Mouse (Mus musculus) embryonic facial prominence, embryonic 11.5 days (tissue): ENCODE data around the gene Rtn2. TPM values are rescaled to one million over a fixed set of nuclear protein-coding genes. Genes with fewer than 3 reads are reported as not detected.

Experiments
- ATAC-seq: fragments of 200-750 bp; cut with Nextera tagmentation; replicated peaks from 2 replicates; pipeline ENCODE4 v1.8.0; 2017; ENCODE audit warnings: low read depth; ENCODE audit not compliant: insufficient number of reproducible peaks, low FRiP score, low TSS enrichment
- DNase-seq: peaks from one replicate; pipeline ENCODE4 v3.0.0-alpha.2; 2015; ENCODE audit warnings: low spot score
- H3K27ac ChIP-seq: fragments of 300-500 bp; sonication (generic); replicated peaks from 2 replicates; pipeline ENCODE4 v1.5.1; 2014; ENCODE audit warnings: mild to moderate bottlenecking, low read depth, low read length, control low read depth
- H3K27me3 ChIP-seq: fragments of 300-500 bp; sonication (generic); 2 replicates; pipeline ENCODE4 v1.6.1; 2014; ENCODE audit warnings: mild to moderate bottlenecking, low read length, moderate library complexity, mixed read lengths; ENCODE audit not compliant: control insufficient read depth, insufficient read depth
- H3K36me3 ChIP-seq: fragments of 300-500 bp; sonication (generic); replicated peaks from 2 replicates; pipeline ENCODE4 v1.6.1; 2014; ENCODE audit warnings: low read depth, mild to moderate bottlenecking, low read length, moderate library complexity, mixed read lengths; ENCODE audit not compliant: control insufficient read depth, insufficient read depth
- H3K4me1 ChIP-seq: fragments of 300-500 bp; sonication (generic); 2 replicates; pipeline ENCODE4 v1.6.1; 2014; ENCODE audit warnings: low read length, mixed read lengths; ENCODE audit not compliant: control insufficient read depth, insufficient read depth
- H3K4me2 ChIP-seq: fragments of 300-500 bp; sonication (generic); 2 replicates; pipeline ENCODE4 v1.6.1; 2014; ENCODE audit warnings: low read depth, mild to moderate bottlenecking, control low read depth, low read length, moderate library complexity
- H3K4me3 ChIP-seq: fragments of 300-500 bp; sonication (generic); 2 replicates; pipeline ENCODE4 v1.5.1; 2014; ENCODE audit warnings: low read depth, low read length, control low read depth
- H3K9ac ChIP-seq: fragments of 300-500 bp; sonication (generic); replicated peaks from 2 replicates; pipeline ENCODE4 v1.6.1; 2014; ENCODE audit warnings: mild to moderate bottlenecking, control low read depth, low read length
- H3K9me3 ChIP-seq: fragments of 300-500 bp; sonication (generic); replicated peaks from 2 replicates; pipeline ENCODE4 v1.6.1; 2016; ENCODE audit warnings: mild to moderate bottlenecking, low read length, inconsistent platforms, mixed read lengths; ENCODE audit not compliant: control insufficient read depth
- WGBS: fragments of 180-500 bp; shearing (Covaris S2); extraction: QIAGEN DNeasy Blood & Tissue Kit; methylation state at CpG from one replicate; pipeline ENCODE4 v1.1.7; 2014; 5-methylcytosine and 5-hydroxymethylcytosine counted together
- polyA plus RNA-seq: library from polyadenylated mRNA; unstranded; fragments of >200 nt; fragmentation: Nextera tagmentation; extraction: Ambion mirVana; gene quantifications from 2 replicates; pipeline ENCODE4 v1.2.1, GENCODE M21; 2014

The Rtn2 gene
- 15.8 and 17.5 TPM in 2 replicates for polyA plus RNA-seq

GRCm38 (mm10) chr7:19282385-19282784 lies at the start of gene Rtn2:
Gene Rtn2 (plus strand): TSS chr7:19282624.
- Histone ChIP-seq H3K27me3 (peaks cover 31% of the 10 kb centered on the region), H3K9me3 (no peaks in the 10 kb centered on the region), H3K36me3 (no peaks in the 10 kb centered on the region), H3K9ac (peak within 1 kb of the TSS; percentile 57), H3K4me3 (peak within 1 kb of the TSS; percentile 55), H3K27ac (no peak within 1 kb of the TSS), H3K4me1 (peaks cover 9% of the 10 kb centered on the region; the same call in 1 of the 2 replicates), H3K4me2 (peak within 1 kb of the TSS; percentile 83)
- DNase-seq, result peak; percentile 84
- WGBS, result 0% methylated on average over 36 of the region's 37 CpGs
- ATAC-seq, result peak; percentile 74

- Histone ChIP-seq H3K27me3 (no peaks in the 10 kb centered on the region), H3K4me2 (no peak overlapping the region)
- DNase-seq, result no peak
Observed at GRCm38 (mm10) chr7:19234652-19235051, 47.8 kb upstream of the Rtn2 start.

GRCm38 (mm10) chr7:19235092-19235671 lies 47.2 kb upstream of the Rtn2 start:
- DNase-seq, result no peak
- Histone ChIP-seq H3K36me3 (no peaks in the 10 kb centered on the region), H3K4me1 (no peaks in the 10 kb centered on the region), H3K27ac (no peak overlapping the region), H3K4me3 (no peak overlapping the region), H3K4me2 (no peak overlapping the region), H3K27me3 (no peaks in the 10 kb centered on the region), H3K9me3 (no peaks in the 10 kb centered on the region), H3K9ac (no peak overlapping the region; the same call in 1 of the 2 replicates)
- ATAC-seq, result no peak
- WGBS, result 92% methylated on average over 2 of the region's 2 CpGs

More at GRCm38 (mm10) chr7:19234652-19235051, 47.8 kb upstream of the Rtn2 start:
- ATAC-seq, result no peak
- WGBS, result 77% methylated on average over 5 of the region's 5 CpGs
- Histone ChIP-seq H3K27ac (no peak overlapping the region), H3K4me3 (no peak overlapping the region), H3K9ac (no peak overlapping the region), H3K4me1 (no peaks in the 10 kb centered on the region), H3K9me3 (no peaks in the 10 kb centered on the region), H3K36me3 (no peaks in the 10 kb centered on the region)

DNA sequence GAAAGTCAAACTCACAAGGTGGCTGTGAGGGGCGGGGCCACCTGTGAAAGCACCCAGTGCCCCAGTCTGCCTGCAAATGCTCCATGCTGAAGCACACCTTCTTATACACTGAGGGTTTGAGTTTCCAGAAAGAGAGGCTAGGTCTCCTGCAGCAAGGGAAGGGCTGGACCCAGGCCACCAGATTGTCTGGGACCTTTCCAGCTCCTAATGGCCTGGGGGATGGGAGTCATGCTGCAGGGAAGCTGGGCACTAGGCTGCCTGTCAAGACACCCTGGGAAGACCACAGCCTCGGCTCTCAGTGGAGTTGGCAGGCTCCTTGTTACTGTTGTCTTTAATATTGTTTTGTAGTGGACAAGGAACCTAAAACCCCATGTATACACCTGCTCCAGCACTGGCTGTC lies 46.0 kb upstream of the Rtn2 start:
- Histone ChIP-seq H3K4me2 (no peak overlapping the region), H3K27me3 (no peaks in the 10 kb centered on the region), H3K9me3 (no peaks in the 10 kb centered on the region), H3K4me1 (no peaks in the 10 kb centered on the region), H3K36me3 (no peaks in the 10 kb centered on the region), H3K9ac (no peak overlapping the region), H3K4me3 (no peak overlapping the region), H3K27ac (no peak overlapping the region)
- DNase-seq (no peak), ATAC-seq (no peak)
- 81% methylated on average over 2 of the region's 2 CpGs for WGBS

DNA sequence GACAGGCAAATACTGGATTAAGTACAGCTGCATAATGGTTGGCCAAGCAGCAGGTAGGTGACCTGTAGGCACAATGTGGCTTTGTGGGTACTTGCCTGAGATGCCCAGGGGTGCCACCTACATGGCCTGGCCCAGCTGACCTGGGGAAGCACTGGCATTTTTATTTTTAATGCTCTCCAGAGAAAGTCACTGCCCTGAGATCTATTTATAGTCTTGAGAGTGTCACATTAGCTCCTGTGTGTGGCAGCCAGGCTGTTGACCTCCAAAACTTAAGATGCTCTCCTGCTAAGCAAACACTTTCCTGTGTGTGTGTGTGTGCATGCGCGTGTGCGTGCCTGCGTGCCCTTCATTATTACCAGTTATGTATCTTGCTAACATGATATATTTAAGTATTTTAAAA lies 44.1 kb upstream of the Rtn2 start:
- Histone ChIP-seq H3K27me3 (no peaks in the 10 kb centered on the region), H3K9me3 (no peaks in the 10 kb centered on the region), H3K27ac (no peak overlapping the region), H3K36me3 (no peaks in the 10 kb centered on the region), H3K9ac (no peak overlapping the region), H3K4me1 (no peaks in the 10 kb centered on the region), H3K4me2 (no peak overlapping the region), H3K4me3 (no peak overlapping the region)
- DNase-seq (no peak), ATAC-seq (no peak)
- WGBS, result 96% methylated on average over 4 of the region's 4 CpGs

GRCm38 (mm10) chr7:19239423-19239822 lies 43.0 kb upstream of the Rtn2 start:
- WGBS, result 0% methylated on average over 1 of the region's 1 CpGs
- Histone ChIP-seq H3K27ac (no peak overlapping the region), H3K27me3 (no peaks in the 10 kb centered on the region), H3K4me1 (no peaks in the 10 kb centered on the region), H3K4me2 (no peak overlapping the region), H3K36me3 (no peaks in the 10 kb centered on the region), H3K4me3 (no peak overlapping the region), H3K9ac (no peak overlapping the region), H3K9me3 (no peaks in the 10 kb centered on the region)
- DNase-seq (peak; percentile 88), ATAC-seq (peak; percentile 81)

- ATAC-seq, result no peak
- 71% methylated on average over 4 of the region's 4 CpGs for WGBS
- H3K27ac ChIP-seq, result no peak overlapping the region
- no peaks in the 10 kb centered on the region for H3K9me3 ChIP-seq
- no peak for DNase-seq
- no peaks in the 10 kb centered on the region for H3K27me3 ChIP-seq
- H3K4me3 ChIP-seq, result no peak overlapping the region
- no peaks in the 10 kb centered on the region for H3K4me1 ChIP-seq
- no peak overlapping the region for H3K9ac ChIP-seq
- H3K4me2 ChIP-seq, result no peak overlapping the region
- no peaks in the 10 kb centered on the region; the same call in 1 of the 2 replicates for H3K36me3 ChIP-seq
Observed at GRCm38 (mm10) chr7:19239986-19240385, 42.4 kb upstream of the Rtn2 start.

- no peaks in the 10 kb centered on the region for H3K4me1 ChIP-seq
- no peak for ATAC-seq
- WGBS, result 91% methylated on average over 8 of the region's 8 CpGs
- H3K9me3 ChIP-seq, result no peaks in the 10 kb centered on the region
- H3K4me3 ChIP-seq, result no peak overlapping the region
- no peak overlapping the region for H3K9ac ChIP-seq
- no peaks in the 10 kb centered on the region; the same call in 1 of the 2 replicates for H3K36me3 ChIP-seq
- H3K27ac ChIP-seq, result no peak overlapping the region
- no peaks in the 10 kb centered on the region for H3K27me3 ChIP-seq
- H3K4me2 ChIP-seq, result no peak overlapping the region
- DNase-seq, result no peak
Observed at GRCm38 (mm10) chr7:19240905-19241463, 41.4 kb upstream of the Rtn2 start.
